In the genomic region with DNA sequence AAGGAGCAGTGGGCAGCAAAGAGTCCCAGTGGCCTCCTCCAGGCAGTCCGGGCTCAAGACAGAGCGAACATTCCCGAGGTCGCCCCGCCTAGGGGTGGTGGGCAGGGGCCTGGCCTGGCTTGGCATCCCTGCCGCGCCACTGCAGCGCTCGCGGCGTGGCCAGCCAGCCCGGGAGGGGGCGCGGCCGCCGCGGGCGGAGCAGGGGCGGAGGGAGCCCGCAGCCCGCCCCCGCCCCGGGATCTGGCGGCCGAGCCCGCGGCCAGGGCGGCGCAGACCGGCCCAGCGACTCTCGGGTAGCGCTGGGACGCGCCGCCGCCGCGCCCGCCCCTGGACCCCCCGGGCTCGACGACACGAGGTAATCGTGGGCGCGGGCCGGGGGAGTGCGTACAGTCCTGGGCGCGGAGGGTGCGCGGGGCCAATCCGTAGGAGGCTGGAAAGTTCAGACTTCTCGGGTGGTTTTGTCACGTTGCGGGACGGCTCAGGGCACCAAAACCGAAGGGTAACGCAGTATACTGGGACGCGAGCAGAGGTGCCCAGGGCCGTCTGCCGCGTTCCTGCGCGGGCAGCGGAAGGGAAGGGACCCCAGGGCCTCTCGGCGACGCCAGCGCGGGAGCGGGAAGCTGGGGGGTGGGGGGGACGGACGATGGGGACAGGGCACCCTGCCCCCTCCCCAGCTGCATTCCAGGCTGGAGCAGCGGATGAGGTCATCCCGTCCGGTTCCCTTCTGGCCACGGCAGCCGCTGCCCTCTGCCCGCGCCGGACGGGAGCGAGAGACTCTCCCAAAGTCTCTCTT, we compare ENCODE assay signal across 8 mouse cellular contexts. TPM values are rescaled to one million over a fixed set of nuclear protein-coding genes. Genes with fewer than 3 reads are reported as not detected.
DNase-seq lines count a peak whose midpoint lies in the region; ATAC-seq lines count a peak whose summit lies in the region.

Gene Cdc42ep1, plus strand, starts transcription at position 254 of the 793 bp plus-strand sequence.

- peak within 1 kb of the TSS; percentile 91 for H3K9ac ChIP-seq in heart, embryonic 11.5 days (ENCODE audit: low read depth, low read length)
- H3K9ac ChIP-seq in kidney, embryonic 15.5 days = peak within 1 kb of the TSS; percentile 66

- peak; percentile 48 for DNase-seq in thymus, postnatal 4 days
- DNase-seq in thymus, postnatal 14 days = no peak
- peak; percentile 73 for DNase-seq in embryonic facial prominence, embryonic 10.5 days (ENCODE audit: low spot score)
- peak; percentile 80 to 88 for DNase-seq in lung, adult 18-20 months
- DNase-seq in ovary, postnatal 14 days (ENCODE audit: low spot score) = peak; percentile 58
- no peak for DNase-seq in spleen, adult 12 weeks (ENCODE audit: low spot score)

- peaks cover 80% of the 10 kb centered on the region for H3K4me1 ChIP-seq in embryonic facial prominence, embryonic 10.5 days
- H3K4me1 ChIP-seq in heart, embryonic 11.5 days (ENCODE audit: control insufficient read depth, insufficient read depth, low read length) = peaks cover 41% of the 10 kb centered on the region
- H3K4me1 ChIP-seq in kidney, embryonic 15.5 days = peaks cover 86% of the 10 kb centered on the region

- H3K9me3 ChIP-seq in embryonic facial prominence, embryonic 10.5 days = no peaks in the 10 kb centered on the region
- no peaks in the 10 kb centered on the region for H3K9me3 ChIP-seq in heart, embryonic 11.5 days (replicated peaks; ENCODE audit: control insufficient read depth, low read length)
- H3K9me3 ChIP-seq in kidney, embryonic 15.5 days (replicated peaks) = no peaks in the 10 kb centered on the region

- peak within 1 kb of the TSS; percentile 71 for H3K4me3 ChIP-seq in embryonic facial prominence, embryonic 10.5 days
- H3K4me3 ChIP-seq in heart, embryonic 11.5 days (ENCODE audit: low read depth, low read length) = peak within 1 kb of the TSS; percentile 70
- peak within 1 kb of the TSS; percentile 65 for H3K4me3 ChIP-seq in kidney, embryonic 15.5 days (replicated peaks)

- H3K27me3 ChIP-seq in embryonic facial prominence, embryonic 10.5 days (replicated peaks; ENCODE audit: low read depth, poor library complexity, severe bottlenecking) = peaks cover 39% of the 10 kb centered on the region
- peaks cover 4% of the 10 kb centered on the region for H3K27me3 ChIP-seq in heart, embryonic 11.5 days (ENCODE audit: control insufficient read depth, insufficient read depth, low read length)
- peaks cover 25% of the 10 kb centered on the region for H3K27me3 ChIP-seq in kidney, embryonic 15.5 days

- peak within 1 kb of the TSS; percentile 78 for H3K4me2 ChIP-seq in heart, embryonic 11.5 days
- peak within 1 kb of the TSS; percentile 86 for H3K4me2 ChIP-seq in kidney, embryonic 15.5 days

- H3K36me3 ChIP-seq in embryonic facial prominence, embryonic 10.5 days (replicated peaks) = peaks cover 7% of the 10 kb centered on the region
- no peaks in the 10 kb centered on the region for H3K36me3 ChIP-seq in heart, embryonic 11.5 days (ENCODE audit: control insufficient read depth, insufficient read depth, low read length)
- H3K36me3 ChIP-seq in kidney, embryonic 15.5 days = peaks cover 8% of the 10 kb centered on the region

- WGBS in embryonic facial prominence, embryonic 10.5 days = under 1% methylated on average over 86 of the region's 86 CpGs
- under 1% methylated on average over 76 of the region's 86 CpGs for WGBS in heart, embryonic 11.5 days (ENCODE audit: insufficient replicate concordance)
- under 1% methylated on average over 80 of the region's 86 CpGs for WGBS in kidney, embryonic 15.5 days

- peak; percentile 77 for ATAC-seq in heart, embryonic 11.5 days (replicated peaks; ENCODE audit: insufficient number of reproducible peaks, low FRiP score, low TSS enrichment)
- peak; percentile 76 for ATAC-seq in kidney, embryonic 15.5 days (replicated peaks; ENCODE audit: low FRiP score)

- peak within 1 kb of the TSS; percentile 90 for H3K27ac ChIP-seq in embryonic facial prominence, embryonic 10.5 days (replicated peaks)
- peak within 1 kb of the TSS; percentile 93 for H3K27ac ChIP-seq in heart, embryonic 11.5 days (ENCODE audit: low read depth, low read length)
- peak within 1 kb of the TSS; percentile 94 for H3K27ac ChIP-seq in kidney, embryonic 15.5 days

RNA-seq across cellular contexts. Expression of gene Cdc42ep1, which starts in this region (rescaled TPM):
- polyA plus RNA-seq in embryonic facial prominence, embryonic 10.5 days (2016; fragmentation: Nextera tagmentation; extraction: Ambion mirVana) = 19.9 and 20.8 TPM in 2 replicates
- 24.1 and 29.7 TPM in 2 replicates for polyA plus RNA-seq in heart, embryonic 11.5 days (2014; fragmentation: Nextera tagmentation; extraction: Ambion mirVana)
- 46.2 and 51.1 TPM in 2 replicates for polyA plus RNA-seq in kidney, embryonic 15.5 days (2015; fragmentation: Nextera tagmentation; extraction: Ambion mirVana)

Comparison
In these comparisons a context has a peak if more than half of its experiments do, and no peak if none do; other contexts are left out.
1. DNase-seq: peak in thymus, postnatal 4 days (single experiment), embryonic facial prominence, embryonic 10.5 days (single experiment), lung, adult 18-20 months (2 of 2) and ovary, postnatal 14 days (single experiment); none in thymus, postnatal 14 days (single experiment) and spleen, adult 12 weeks (single experiment).
2. Peak in every context shown above with its lines, with median percentiles within 50 percentile points of each other: H3K27ac ChIP-seq and H3K4me3 ChIP-seq.